Mouse (Mus musculus): ENCODE measurements at regions not wholly inside any gene's neighbourhood (a gene's known extent, or its start where the extent isn't known, plus 50 kb on each side); places are given as distances from the start of the nearest gene placed in this dataset.

DNA sequence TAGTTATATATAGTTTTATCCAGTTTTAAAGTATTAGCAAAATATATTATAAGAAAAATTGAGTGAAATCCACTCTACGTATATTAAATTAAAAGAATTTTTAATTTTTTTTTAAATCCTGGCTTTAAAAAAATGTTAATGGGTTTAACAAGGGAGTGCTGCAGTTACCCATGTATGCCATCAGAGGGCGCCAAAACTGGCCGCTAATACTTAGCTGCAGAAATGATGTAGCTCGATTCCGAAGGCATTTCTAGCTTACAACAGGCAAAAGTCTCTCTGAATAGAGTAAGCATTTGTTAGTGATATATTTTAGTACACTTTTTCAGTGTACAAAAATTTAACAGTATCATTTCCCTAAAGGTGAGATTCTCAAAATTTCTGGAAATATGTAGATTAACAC, 73.1 kb downstream of the Olfr444 start:
- peak; percentile 19 for DNase-seq
